In genomic region chr2:158534559-158534958, GRCm38 (mm10) we compare ENCODE assay signal across 20 mouse cellular contexts. TPM values are rescaled to one million over a fixed set of nuclear protein-coding genes. Genes with fewer than 3 reads are reported as not detected.
A peak's percentile ranks its signal among the peaks of the same experiment; 100 is the strongest.
DNase-seq lines count a peak whose midpoint lies in the region; ATAC-seq and TF ChIP-seq lines count a peak whose summit lies in the region.
"Had no signal": no experiment of that assay in that cellular context is flagged by ENCODE, and none has a peak within 500 bp of the region (broad histone marks: within the 10 kb centered on the region; RNA-seq: fewer than 3 reads in every experiment).

No protein-coding gene starts in this region.

- H3K27ac ChIP-seq in forebrain, embryonic 11.5 days (ENCODE audit: low read depth, low read length) = no peak overlapping the region
- no peak overlapping the region for H3K27ac ChIP-seq in forebrain, embryonic 10.5 days
- no peak overlapping the region for H3K27ac ChIP-seq in hindbrain, postnatal 0 days
- H3K27ac ChIP-seq in hindbrain, embryonic 11.5 days (ENCODE audit: low read depth, low read length) = no peak overlapping the region
- no peak overlapping the region for H3K27ac ChIP-seq in midbrain, embryonic 15.5 days
- H3K27ac ChIP-seq in midbrain, embryonic 14.5 days (replicated peaks; ENCODE audit: low read depth, low read length) = no peak overlapping the region
- H3K27ac ChIP-seq: embryonic facial prominence, embryonic 10.5 days; heart, embryonic 13.5 days had no signal

- H3K9me3 ChIP-seq in forebrain, embryonic 11.5 days (ENCODE audit: control insufficient read depth, low read length) = no peaks in the 10 kb centered on the region
- H3K9me3 ChIP-seq in forebrain, embryonic 10.5 days = no peaks in the 10 kb centered on the region
- H3K9me3 ChIP-seq in hindbrain, postnatal 0 days (ENCODE audit: low read length) = no peaks in the 10 kb centered on the region
- no peaks in the 10 kb centered on the region for H3K9me3 ChIP-seq in hindbrain, embryonic 11.5 days (ENCODE audit: control insufficient read depth, low read length)
- H3K9me3 ChIP-seq in midbrain, embryonic 15.5 days = no peaks in the 10 kb centered on the region
- no peaks in the 10 kb centered on the region for H3K9me3 ChIP-seq in midbrain, embryonic 14.5 days (ENCODE audit: control insufficient read depth, low read length)
- H3K9me3 ChIP-seq: embryonic facial prominence, embryonic 10.5 days; heart, embryonic 13.5 days had no signal

- DNase-seq in forebrain, embryonic 11.5 days (ENCODE audit: low spot score) = no peak
- no peak for DNase-seq in forebrain, embryonic 10.5 days (ENCODE audit: extremely low spot score, low spot score)
- peak; percentile 86 for DNase-seq in heart, adult 11 months
- no peak for DNase-seq in heart, adult 9 months (ENCODE audit: low spot score in 2 of 2)
- DNase-seq in hindbrain, postnatal 0 days (ENCODE audit: low spot score) = no peak
- DNase-seq in hindbrain, embryonic 11.5 days (ENCODE audit: low spot score) = no peak
- DNase-seq in midbrain, embryonic 14.5 days = no peak
- DNase-seq: adrenal gland, adult 8-10 months had no signal

- no peak for TF ChIP-seq CTCF in hindbrain, postnatal 0 days (IDR thresholded peaks at IDR 0.05; ENCODE audit: low read depth)

- no peak overlapping the region for H3K4me3 ChIP-seq in forebrain, embryonic 11.5 days (ENCODE audit: low read depth, low read length)
- H3K4me3 ChIP-seq in forebrain, embryonic 10.5 days = no peak overlapping the region
- H3K4me3 ChIP-seq in hindbrain, postnatal 0 days (ENCODE audit: low read length) = no peak overlapping the region
- H3K4me3 ChIP-seq in hindbrain, embryonic 11.5 days (ENCODE audit: low read depth, low read length) = no peak overlapping the region
- no peak overlapping the region for H3K4me3 ChIP-seq in midbrain, embryonic 15.5 days
- no peak overlapping the region for H3K4me3 ChIP-seq in midbrain, embryonic 14.5 days (replicated peaks; ENCODE audit: low read depth, low read length)
- H3K4me3 ChIP-seq: embryonic facial prominence, embryonic 10.5 days; heart, embryonic 13.5 days had no signal

- ATAC-seq in forebrain, embryonic 11.5 days (replicated peaks; ENCODE audit: low FRiP score) = 0 out of 2 replicates have a peak, but pooled peaks have one; percentile 2
- ATAC-seq in hindbrain, postnatal 0 days = peak; percentile 30; the same call in 1 of the 2 replicates
- no peak for ATAC-seq in hindbrain, embryonic 11.5 days (ENCODE audit: low FRiP score)
- ATAC-seq in midbrain, embryonic 15.5 days (replicated peaks) = 0 out of 2 replicates have a peak, but pooled peaks have one; percentile 27
- no peak for ATAC-seq in midbrain, embryonic 14.5 days (ENCODE audit: low FRiP score, low TSS enrichment)
- ATAC-seq: intestine, embryonic 16.5 days had no signal

- H3K27me3 ChIP-seq in forebrain, embryonic 11.5 days (ENCODE audit: control insufficient read depth, insufficient read depth, low read length) = no peaks in the 10 kb centered on the region
- H3K27me3 ChIP-seq in forebrain, embryonic 10.5 days (ENCODE audit: poor library complexity, severe bottlenecking) = peaks cover 9% of the 10 kb centered on the region; the same call in 1 of the 2 replicates
- no peaks in the 10 kb centered on the region for H3K27me3 ChIP-seq in hindbrain, postnatal 0 days (ENCODE audit: insufficient read depth, low read length)
- H3K27me3 ChIP-seq in hindbrain, embryonic 11.5 days (ENCODE audit: control insufficient read depth, insufficient read depth, low read length) = no peaks in the 10 kb centered on the region
- H3K27me3 ChIP-seq in midbrain, embryonic 15.5 days (replicated peaks) = no peaks in the 10 kb centered on the region
- no peaks in the 10 kb centered on the region for H3K27me3 ChIP-seq in midbrain, embryonic 14.5 days (ENCODE audit: control insufficient read depth, insufficient read depth, low read length)

- H3K9ac ChIP-seq in forebrain, embryonic 11.5 days (ENCODE audit: low read length) = no peak overlapping the region
- no peak overlapping the region for H3K9ac ChIP-seq in hindbrain, postnatal 0 days (replicated peaks; ENCODE audit: low read length)
- no peak overlapping the region for H3K9ac ChIP-seq in hindbrain, embryonic 11.5 days (ENCODE audit: low read depth, low read length)
- H3K9ac ChIP-seq in midbrain, embryonic 15.5 days = no peak overlapping the region
- no peak overlapping the region for H3K9ac ChIP-seq in midbrain, embryonic 14.5 days (replicated peaks; ENCODE audit: low read length)
- H3K9ac ChIP-seq: heart, embryonic 13.5 days had no signal

- no peaks in the 10 kb centered on the region for H3K36me3 ChIP-seq in forebrain, embryonic 11.5 days (ENCODE audit: control insufficient read depth, insufficient read depth, low read length)
- H3K36me3 ChIP-seq in forebrain, embryonic 10.5 days (replicated peaks) = no peaks in the 10 kb centered on the region
- no peaks in the 10 kb centered on the region for H3K36me3 ChIP-seq in hindbrain, postnatal 0 days (ENCODE audit: insufficient read depth, low read length)
- no peaks in the 10 kb centered on the region for H3K36me3 ChIP-seq in hindbrain, embryonic 11.5 days (ENCODE audit: control insufficient read depth, insufficient read depth, low read length)
- no peaks in the 10 kb centered on the region for H3K36me3 ChIP-seq in midbrain, embryonic 15.5 days (replicated peaks)
- H3K36me3 ChIP-seq in midbrain, embryonic 14.5 days (ENCODE audit: control insufficient read depth, insufficient read depth, low read length) = no peaks in the 10 kb centered on the region
- H3K36me3 ChIP-seq: embryonic facial prominence, embryonic 10.5 days; G1E; heart, embryonic 13.5 days had no signal

- WGBS in forebrain, embryonic 11.5 days = 83% methylated on average over 8 of the region's 8 CpGs
- 72% methylated on average over 8 of the region's 8 CpGs for WGBS in forebrain, embryonic 10.5 days
- 88% methylated on average over 8 of the region's 8 CpGs for WGBS in hindbrain, postnatal 0 days
- WGBS in hindbrain, embryonic 11.5 days = 77% methylated on average over 8 of the region's 8 CpGs
- 75% methylated on average over 8 of the region's 8 CpGs for WGBS in midbrain, embryonic 15.5 days
- WGBS in midbrain, embryonic 14.5 days = 84% methylated on average over 8 of the region's 8 CpGs

- no peak overlapping the region for H3K4me2 ChIP-seq in forebrain, embryonic 11.5 days (ENCODE audit: low read depth, low read length, severe bottlenecking)
- no peak overlapping the region for H3K4me2 ChIP-seq in hindbrain, postnatal 0 days (ENCODE audit: low read depth, low read length)
- no peak overlapping the region for H3K4me2 ChIP-seq in hindbrain, embryonic 11.5 days (replicated peaks; ENCODE audit: low read depth, low read length)
- H3K4me2 ChIP-seq in midbrain, embryonic 15.5 days = no peak overlapping the region
- no peak overlapping the region for H3K4me2 ChIP-seq in midbrain, embryonic 14.5 days (ENCODE audit: low read length)
- H3K4me2 ChIP-seq: heart, embryonic 13.5 days had no signal

- H3K4me1 ChIP-seq in forebrain, embryonic 11.5 days (replicated peaks; ENCODE audit: control insufficient read depth, insufficient read depth, low read length) = no peaks in the 10 kb centered on the region
- peaks cover 4% of the 10 kb centered on the region for H3K4me1 ChIP-seq in forebrain, embryonic 10.5 days
- H3K4me1 ChIP-seq in hindbrain, postnatal 0 days (ENCODE audit: insufficient read depth, low read length) = no peaks in the 10 kb centered on the region
- no peaks in the 10 kb centered on the region for H3K4me1 ChIP-seq in hindbrain, embryonic 11.5 days (replicated peaks; ENCODE audit: control insufficient read depth, insufficient read depth, low read length)
- H3K4me1 ChIP-seq in midbrain, embryonic 15.5 days = no peaks in the 10 kb centered on the region
- H3K4me1 ChIP-seq in midbrain, embryonic 14.5 days (ENCODE audit: control insufficient read depth, insufficient read depth, low read length) = no peaks in the 10 kb centered on the region
- H3K4me1 ChIP-seq: heart, embryonic 13.5 days had no signal

RNA-seq across cellular contexts. Expression of gene Arhgap40, which starts 22.0 kb away (rescaled TPM):
- polyA plus RNA-seq in forebrain, embryonic 11.5 days (2014; fragmentation: Nextera tagmentation; extraction: Ambion mirVana) = 0.15 TPM in 1 of 2 replicates, not detected in the other
- polyA plus RNA-seq in forebrain, embryonic 10.5 days (2016; fragmentation: Nextera tagmentation; extraction: Ambion mirVana) = 0.28 and 0.62 TPM in 2 replicates
- 1.4 and 2.4 TPM in 2 replicates for total RNA-seq in hindbrain, postnatal 0 days (2014; rRNA removed)
- 0.64 and 1.0 TPM in 2 replicates for polyA plus RNA-seq in hindbrain, postnatal 0 days (2015; fragmentation: Nextera tagmentation; extraction: Ambion mirVana)
- 0.37 and 0.54 TPM in 2 replicates for polyA plus RNA-seq in hindbrain, embryonic 11.5 days (2014; fragmentation: Nextera tagmentation; extraction: Ambion mirVana)
- polyA plus RNA-seq in midbrain, embryonic 15.5 days (2015; fragmentation: Nextera tagmentation; extraction: Ambion mirVana) = 0.50 and 0.63 TPM in 2 replicates
- polyA plus RNA-seq in midbrain, embryonic 14.5 days (2014; fragmentation: Nextera tagmentation; extraction: Ambion mirVana) = 0.57 and 0.87 TPM in 2 replicates
- total RNA-seq: adrenal gland, adult 8-10 months; adrenal gland, postnatal 36 days; G1E; gastrocnemius, adult 18-20 months; gastrocnemius, postnatal 14 days; heart, adult 8-10 months; heart, postnatal 36 days had no signal
- polyA plus RNA-seq: CD4-positive, CD25-positive, alpha-beta regulatory T cell, adult 4 months; G1E; heart, embryonic 13.5 days; heart, postnatal 0 days had no signal

RNA-seq across cellular contexts. Expression of gene Adig, which starts 32.1 kb away (rescaled TPM):
- not detected in 2 replicates for polyA plus RNA-seq in forebrain, embryonic 11.5 days (2014; fragmentation: Nextera tagmentation; extraction: Ambion mirVana)
- not detected in 2 replicates for polyA plus RNA-seq in forebrain, embryonic 10.5 days (2016; fragmentation: Nextera tagmentation; extraction: Ambion mirVana)
- not detected in 2 replicates for total RNA-seq in hindbrain, postnatal 0 days (2014; rRNA removed)
- not detected in 2 replicates for polyA plus RNA-seq in hindbrain, postnatal 0 days (2015; fragmentation: Nextera tagmentation; extraction: Ambion mirVana)
- polyA plus RNA-seq in hindbrain, embryonic 11.5 days (2014; fragmentation: Nextera tagmentation; extraction: Ambion mirVana) = not detected in 2 replicates
- not detected in 2 replicates for polyA plus RNA-seq in midbrain, embryonic 15.5 days (2015; fragmentation: Nextera tagmentation; extraction: Ambion mirVana)
- polyA plus RNA-seq in midbrain, embryonic 14.5 days (2014; fragmentation: Nextera tagmentation; extraction: Ambion mirVana) = not detected in 2 replicates
- total RNA-seq: G1E had no signal
- polyA plus RNA-seq: CD4-positive, CD25-positive, alpha-beta regulatory T cell, adult 4 months; embryonic facial prominence, embryonic 10.5 days; G1E; heart, embryonic 13.5 days; heart, postnatal 0 days; intestine, embryonic 16.5 days had no signal

Comparison
In these comparisons a context has a peak if more than half of its experiments do, and no peak if none do; other contexts are left out.
1. ATAC-seq: peak in forebrain, embryonic 11.5 days (single experiment), hindbrain, postnatal 0 days (single experiment) and midbrain, embryonic 15.5 days (single experiment); none in hindbrain, embryonic 11.5 days (single experiment) and midbrain, embryonic 14.5 days (single experiment).